Mouse (Mus musculus): ENCODE data around the gene Clk2.

Gene Clk2

GRCm38 (mm10) chr3:89224796-89225195 lies 60.2 kb downstream of the Clk2 start:
- no peak for DNase-seq (ENCODE audit: low read depth)

GRCm38 (mm10) chr3:89225321-89225815 lies 60.8 kb downstream of the Clk2 start:
- DNase-seq (ENCODE audit: low read depth): no peak

- no peak for DNase-seq (ENCODE audit: low read depth)
Observed at GRCm38 (mm10) chr3:89225918-89226317, 61.3 kb downstream of the Clk2 start.

- no peak for DNase-seq (ENCODE audit: low read depth)
Observed at GRCm38 (mm10) chr3:89226361-89226760, 61.8 kb downstream of the Clk2 start.
